Mouse (Mus musculus) monocyte, adult 2 months (primary cell): ENCODE measurements around the gene Rmnd5a.

ENCODE experiments used
- DNase-seq, 2 experiments: peaks; one replicate each; pipeline ENCODE4 v3.0.0; 2022; ENCODE audit warnings: low spot score in 2 of 2, low read depth in 1 of 2

The Rmnd5a gene

GRCm38 (mm10) chr6:71442130-71442529 is 1.7 kb upstream of the Rmnd5a start:
- no peak for DNase-seq

GRCm38 (mm10) chr6:71441251-71441580 is 779 bp upstream of the Rmnd5a start:
- no peak for DNase-seq

GRCm38 (mm10) chr6:71440217-71440491 is 283 bp downstream of the Rmnd5a start:
- peak in 1 of 2 experiments; percentile 27 for DNase-seq

- peak in 1 of 2 experiments; percentile 6 for DNase-seq
These were observed 776 bp downstream of the Rmnd5a start for GRCm38 (mm10) chr6:71439506-71440216.

GRCm38 (mm10) chr6:71438070-71438469 is 2.4 kb downstream of the Rmnd5a start:
- DNase-seq, result no peak

- no peak for DNase-seq
These were observed 12.3 kb downstream of the Rmnd5a start for GRCm38 (mm10) chr6:71427996-71428725.

- no peak for DNase-seq
These were observed 14.8 kb downstream of the Rmnd5a start for GRCm38 (mm10) chr6:71425681-71426080.

GRCm38 (mm10) chr6:71423116-71423515 is 17.3 kb downstream of the Rmnd5a start:
- no peak for DNase-seq

GRCm38 (mm10) chr6:71422162-71422561 is 18.3 kb downstream of the Rmnd5a start:
- no peak for DNase-seq

GRCm38 (mm10) chr6:71420848-71421247 is 19.6 kb downstream of the Rmnd5a start:
- no peak for DNase-seq

- DNase-seq, result no peak
These were observed 21.6 kb downstream of the Rmnd5a start for GRCm38 (mm10) chr6:71418874-71419273.

- no peak for DNase-seq
These were observed 25.0 kb downstream of the Rmnd5a start for GRCm38 (mm10) chr6:71415446-71415845.

- DNase-seq, result no peak
These were observed 25.8 kb downstream of the Rmnd5a start for GRCm38 (mm10) chr6:71414624-71415023.

- DNase-seq, result no peak
These were observed 41.4 kb downstream of the Rmnd5a start for GRCm38 (mm10) chr6:71398829-71399609.

GRCm38 (mm10) chr6:71396761-71397160 is 43.7 kb downstream of the Rmnd5a start:
- DNase-seq, result no peak

GRCm38 (mm10) chr6:71396016-71396415 is 44.4 kb downstream of the Rmnd5a start:
- no peak for DNase-seq

GRCm38 (mm10) chr6:71390496-71390895 is 49.9 kb downstream of the Rmnd5a start:
- no peak for DNase-seq

GRCm38 (mm10) chr6:71381654-71382053 is 58.8 kb downstream of the Rmnd5a start:
- no peak for DNase-seq

- DNase-seq, result no peak
These were observed 63.7 kb downstream of the Rmnd5a start for GRCm38 (mm10) chr6:71376711-71377110.

- no peak for DNase-seq
These were observed 65.5 kb downstream of the Rmnd5a start for GRCm38 (mm10) chr6:71374921-71375320.

- DNase-seq, result no peak
These were observed 66.1 kb downstream of the Rmnd5a start for GRCm38 (mm10) chr6:71374311-71374829.

GRCm38 (mm10) chr6:71373249-71373775 is 67.1 kb downstream of the Rmnd5a start, which contains the start of gene Cd8a:
Gene Cd8a (plus strand): TSS chr6:71373427.
- no peak for DNase-seq
